Mouse (Mus musculus) midbrain, embryonic 10.5 days (tissue): ENCODE measurements around the gene Alk. TPM values are rescaled to one million over a fixed set of nuclear protein-coding genes. Genes with fewer than 3 reads are reported as not detected.
A peak's percentile ranks its signal among the peaks of the same experiment; 100 is the strongest.

Source experiments
- DNase-seq: peaks from one replicate; pipeline ENCODE4 v3.0.0-alpha.2; 2017; ENCODE audit warnings: low spot score
- H3K27ac ChIP-seq: fragments of 300-500 bp; sonication (generic); replicated peaks from 2 replicates; pipeline ENCODE4 v1.5.1; 2016; ENCODE audit warnings: mild to moderate bottlenecking
- H3K27me3 ChIP-seq: fragments of 300-500 bp; sonication (generic); 2 replicates; pipeline ENCODE4 v1.6.1; 2016; ENCODE audit warnings: low read depth, mild to moderate bottlenecking; ENCODE audit not compliant: poor library complexity, severe bottlenecking
- H3K36me3 ChIP-seq: fragments of 300-500 bp; sonication (generic); 2 replicates; pipeline ENCODE4 v1.6.1; 2016; ENCODE audit warnings: mild to moderate bottlenecking, moderate library complexity
- H3K4me1 ChIP-seq: fragments of 300-500 bp; sonication (generic); 2 replicates; pipeline ENCODE4 v1.6.1; 2016
- H3K4me3 ChIP-seq: fragments of 300-500 bp; sonication (generic); 2 replicates; pipeline ENCODE4 v1.5.1; 2016; ENCODE audit warnings: mild to moderate bottlenecking, moderate library complexity
- H3K9me3 ChIP-seq: fragments of 300-500 bp; sonication (generic); replicated peaks from 2 replicates; pipeline ENCODE4 v1.6.1; 2016; ENCODE audit warnings: mild to moderate bottlenecking
- WGBS: fragments of 180-500 bp; shearing (Covaris S2); methylation state at CpG from one replicate; pipeline ENCODE4 v1.1.7; 2016; 5-methylcytosine and 5-hydroxymethylcytosine counted together
- polyA plus RNA-seq: library from polyadenylated mRNA; unstranded; fragments of >200 nt; fragmentation: Nextera tagmentation; extraction: Ambion mirVana; gene quantifications from 2 replicates; pipeline ENCODE4 v1.2.1, GENCODE M21; 2016

The Alk gene
- polyA plus RNA-seq, 1 experiment from 2014 or later: 0.21 TPM

GRCm38 (mm10) chr17:72274205-72274604, 330.2 kb downstream of the Alk start:
- Histone ChIP-seq H3K27ac (no peak overlapping the region), H3K36me3 (no peaks in the 10 kb centered on the region), H3K4me1 (no peaks in the 10 kb centered on the region), H3K27me3 (no peaks in the 10 kb centered on the region), H3K4me3 (no peak overlapping the region), H3K9me3 (peaks cover 4% of the 10 kb centered on the region; the same call in 1 of the 2 replicates)
- DNase-seq: no peak
- 86% methylated on average over 5 of the region's 5 CpGs for whole genome bisulfite sequencing

DNA sequence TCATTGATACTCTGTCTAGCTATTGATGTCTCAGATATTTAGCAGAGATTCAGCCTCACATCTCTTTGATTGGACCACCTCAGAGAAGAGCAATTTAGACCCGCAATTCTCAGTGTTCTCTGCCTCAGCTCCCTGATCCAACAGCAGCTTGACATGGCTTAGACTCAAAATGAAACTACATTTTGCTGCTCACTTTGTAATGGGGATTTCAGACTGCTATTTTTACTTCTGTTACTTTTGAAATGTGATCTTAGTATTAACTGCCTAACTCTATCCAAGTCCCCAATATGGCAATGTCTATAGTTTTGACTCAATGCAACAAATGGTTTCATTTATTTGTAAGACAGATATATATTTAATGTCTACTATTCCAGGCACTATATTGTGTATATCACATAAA, 332.8 kb downstream of the Alk start:
- WGBS: 86% methylated on average over 1 of the region's 1 CpGs
- Histone ChIP-seq H3K27ac (no peak overlapping the region), H3K36me3 (no peaks in the 10 kb centered on the region), H3K9me3 (no peaks in the 10 kb centered on the region), H3K4me3 (no peak overlapping the region), H3K27me3 (no peaks in the 10 kb centered on the region), H3K4me1 (no peaks in the 10 kb centered on the region)
- no peak for DNase-seq

GRCm38 (mm10) chr17:72268529-72268928, 335.9 kb downstream of the Alk start:
- no peaks in the 10 kb centered on the region for H3K4me1 ChIP-seq
- 86% methylated on average over 5 of the region's 5 CpGs for WGBS
- no peak for DNase-seq

DNA sequence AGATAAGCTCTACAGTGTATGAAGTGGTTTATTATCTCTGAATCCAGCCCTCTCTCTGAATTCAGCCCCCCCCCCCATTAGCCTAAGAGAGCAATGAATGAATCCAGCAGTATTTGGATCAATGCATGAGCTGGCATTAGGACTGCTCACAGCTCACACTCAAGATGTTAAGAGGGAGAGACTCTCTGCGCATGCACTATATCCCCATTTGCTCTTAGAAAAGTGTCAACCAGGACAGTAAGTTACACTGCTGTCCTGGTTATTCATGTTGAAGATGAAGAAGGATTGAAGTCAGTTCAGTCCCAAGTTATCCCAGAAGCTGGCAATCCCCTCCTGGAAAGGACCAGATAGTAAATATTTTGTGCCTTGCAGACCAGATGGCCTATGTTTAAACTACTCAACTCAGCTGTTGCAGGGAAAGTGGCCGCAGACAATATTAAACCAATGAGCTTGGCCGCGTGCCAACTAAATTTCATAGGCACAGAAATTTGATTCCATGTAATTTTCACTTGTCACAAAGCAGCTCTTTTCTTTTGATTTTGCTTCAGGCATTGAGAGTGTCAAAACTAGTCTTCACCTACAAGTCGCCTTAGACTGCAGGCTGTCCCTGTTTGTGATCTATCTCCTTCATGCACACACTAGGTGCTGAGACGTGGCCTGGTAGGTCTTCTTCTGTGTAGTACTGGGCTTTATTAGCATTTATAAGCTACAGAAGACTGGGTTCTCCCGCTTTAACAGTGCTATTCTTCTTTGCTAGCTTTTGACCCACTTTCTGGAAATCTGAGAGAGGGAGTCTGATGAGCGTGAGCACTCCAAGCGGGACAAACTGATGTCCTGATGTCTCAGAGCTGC, 339.0 kb downstream of the Alk start:
- no peaks in the 10 kb centered on the region for H3K36me3 ChIP-seq
- no peak for DNase-seq
- no peaks in the 10 kb centered on the region for H3K4me1 ChIP-seq
- H3K27ac ChIP-seq: no peak overlapping the region
- 89% methylated on average over 9 of the region's 9 CpGs for WGBS
- no peaks in the 10 kb centered on the region for H3K9me3 ChIP-seq
- H3K27me3 ChIP-seq: no peaks in the 10 kb centered on the region
- H3K4me3 ChIP-seq: no peak overlapping the region

More at GRCm38 (mm10) chr17:72268529-72268928, 335.9 kb downstream of the Alk start:
- Histone ChIP-seq H3K4me3 (no peak overlapping the region), H3K36me3 (no peaks in the 10 kb centered on the region), H3K27ac (no peak overlapping the region), H3K9me3 (no peaks in the 10 kb centered on the region), H3K27me3 (no peaks in the 10 kb centered on the region)

- Histone ChIP-seq H3K4me3 (no peak overlapping the region), H3K27me3 (no peaks in the 10 kb centered on the region), H3K27ac (no peak overlapping the region), H3K9me3 (no peaks in the 10 kb centered on the region), H3K4me1 (no peaks in the 10 kb centered on the region), H3K36me3 (no peaks in the 10 kb centered on the region)
- WGBS: 86% methylated on average over 5 of the region's 5 CpGs
- DNase-seq: no peak
Measured at GRCm38 (mm10) chr17:72253411-72253810, 351.0 kb downstream of the Alk start.

- no peaks in the 10 kb centered on the region for H3K9me3 ChIP-seq
- no peaks in the 10 kb centered on the region for H3K4me1 ChIP-seq
- DNase-seq: no peak
- H3K27me3 ChIP-seq: no peaks in the 10 kb centered on the region
- H3K4me3 ChIP-seq: no peak overlapping the region
- H3K27ac ChIP-seq: no peak overlapping the region
- WGBS: 75% methylated on average over 4 of the region's 4 CpGs
- H3K36me3 ChIP-seq: no peaks in the 10 kb centered on the region
Measured at GRCm38 (mm10) chr17:72251554-72251953, 352.9 kb downstream of the Alk start.

- no peaks in the 10 kb centered on the region for H3K27me3 ChIP-seq
- no peaks in the 10 kb centered on the region for H3K36me3 ChIP-seq
- 76% methylated on average over 7 of the region's 7 CpGs for WGBS
- H3K4me1 ChIP-seq: no peaks in the 10 kb centered on the region
- H3K27ac ChIP-seq: no peak overlapping the region
- DNase-seq: no peak
- H3K4me3 ChIP-seq: no peak overlapping the region
- H3K9me3 ChIP-seq: no peaks in the 10 kb centered on the region
Measured at GRCm38 (mm10) chr17:72250482-72251405, 353.7 kb downstream of the Alk start.

GRCm38 (mm10) chr17:72242036-72242435, 362.4 kb downstream of the Alk start:
- Histone ChIP-seq H3K4me3 (no peak overlapping the region), H3K36me3 (no peaks in the 10 kb centered on the region), H3K27me3 (no peaks in the 10 kb centered on the region), H3K27ac (no peak overlapping the region), H3K4me1 (no peaks in the 10 kb centered on the region), H3K9me3 (0 out of 2 replicates have a peak, but pooled peaks cover 8% of the 10 kb centered on the region)
- 49% methylated on average over 4 of the region's 4 CpGs for WGBS
- DNase-seq: peak; percentile 17

GRCm38 (mm10) chr17:72237315-72237714, 367.1 kb downstream of the Alk start:
- Histone ChIP-seq H3K36me3 (no peaks in the 10 kb centered on the region), H3K27ac (no peak overlapping the region), H3K9me3 (0 out of 2 replicates have a peak, but pooled peaks cover 8% of the 10 kb centered on the region), H3K4me3 (no peak overlapping the region), H3K4me1 (no peaks in the 10 kb centered on the region), H3K27me3 (no peaks in the 10 kb centered on the region)
- 89% methylated on average over 1 of the region's 1 CpGs for WGBS
- DNase-seq: no peak

DNA sequence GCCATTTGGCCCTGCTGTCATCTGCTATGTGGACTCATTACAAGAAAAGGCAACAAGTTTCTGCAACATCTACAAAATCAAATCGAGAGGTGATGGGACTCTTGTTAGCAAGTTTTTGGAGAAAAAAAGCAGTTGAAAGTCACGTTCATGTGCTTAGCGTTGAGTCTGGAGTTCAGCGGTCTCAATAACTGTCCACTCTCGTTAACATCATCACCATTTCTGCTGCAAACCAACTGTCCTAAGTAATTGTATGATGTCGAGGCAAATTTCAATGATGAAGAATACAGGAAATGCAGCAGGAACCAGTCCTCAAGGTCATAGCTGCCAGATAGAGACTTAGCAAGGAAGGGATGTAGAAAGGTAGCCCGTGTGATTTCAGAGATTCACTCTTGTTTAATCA, 373.5 kb downstream of the Alk start:
- no peak overlapping the region for H3K27ac ChIP-seq
- no peak overlapping the region for H3K4me3 ChIP-seq
- no peaks in the 10 kb centered on the region for H3K36me3 ChIP-seq
- H3K4me1 ChIP-seq: no peaks in the 10 kb centered on the region
- WGBS: 92% methylated on average over 7 of the region's 7 CpGs
- H3K27me3 ChIP-seq: no peaks in the 10 kb centered on the region
- no peak for DNase-seq
- no peaks in the 10 kb centered on the region for H3K9me3 ChIP-seq

DNA sequence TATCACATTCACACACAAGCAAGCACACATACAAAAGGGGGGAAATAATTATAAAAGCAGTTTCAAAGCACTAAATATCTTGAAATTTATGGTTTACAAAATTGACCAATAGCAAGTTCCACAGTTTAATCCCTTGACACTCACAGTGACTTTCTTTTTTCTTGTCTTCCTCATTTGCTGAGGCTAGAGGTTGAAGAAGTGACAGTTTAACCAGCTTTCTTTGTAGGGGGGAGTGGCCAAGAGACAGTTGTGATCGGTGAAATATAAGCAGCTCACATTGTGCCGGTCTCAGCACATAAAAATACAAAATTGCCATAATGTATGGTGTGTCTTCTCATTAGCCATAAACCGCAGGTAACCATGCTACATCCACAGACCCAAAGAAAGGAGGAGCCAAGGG, 385.6 kb downstream of the Alk start:
- WGBS: 96% methylated on average over 3 of the region's 3 CpGs

GRCm38 (mm10) chr17:72197576-72197975, 406.9 kb downstream of the Alk start:
- H3K36me3 ChIP-seq: no peaks in the 10 kb centered on the region
- 89% methylated on average over 6 of the region's 6 CpGs for WGBS
- no peaks in the 10 kb centered on the region for H3K27me3 ChIP-seq
- DNase-seq: no peak
- peaks cover 19% of the 10 kb centered on the region for H3K4me1 ChIP-seq
- no peak overlapping the region for H3K4me3 ChIP-seq
- H3K9me3 ChIP-seq: no peaks in the 10 kb centered on the region
- H3K27ac ChIP-seq: no peak overlapping the region

More for the DNA sequence above, 385.6 kb downstream of the Alk start:
- H3K9me3 ChIP-seq: no peaks in the 10 kb centered on the region
- H3K4me3 ChIP-seq: no peak overlapping the region
- no peaks in the 10 kb centered on the region for H3K36me3 ChIP-seq
- H3K4me1 ChIP-seq: no peaks in the 10 kb centered on the region
- no peak for DNase-seq
- H3K27ac ChIP-seq: no peak overlapping the region
- no peaks in the 10 kb centered on the region for H3K27me3 ChIP-seq
